Mouse (Mus musculus) lung, postnatal 0 days (tissue): ENCODE measurements around the gene Dzip1. TPM values are rescaled to one million over a fixed set of nuclear protein-coding genes. Genes with fewer than 3 reads are reported as not detected.

Source experiments
- ATAC-seq: fragments of 200-750 bp; cut with Nextera tagmentation; 2 replicates; pipeline ENCODE4 v1.8.0; 2017; ENCODE audit warnings: moderate library complexity
- DNase-seq: peaks from one replicate; pipeline ENCODE4 v3.0.0-alpha.2; 2016; ENCODE audit warnings: low spot score
- H3K27ac ChIP-seq: fragments of 300-500 bp; sonication (generic); 2 replicates; pipeline ENCODE4 v1.5.1; 2014; ENCODE audit warnings: antibody characterized with exemption, mild to moderate bottlenecking, low read length, mixed read lengths
- H3K27me3 ChIP-seq: fragments of 300-500 bp; sonication (generic); replicated peaks from 2 replicates; pipeline ENCODE4 v1.6.1; 2014; ENCODE audit warnings: low read length, mixed read lengths; ENCODE audit not compliant: insufficient read depth
- H3K36me3 ChIP-seq: fragments of 300-500 bp; sonication (generic); 2 replicates; pipeline ENCODE4 v1.6.1; 2014; ENCODE audit warnings: low read length, mixed read lengths; ENCODE audit not compliant: insufficient read depth
- H3K4me1 ChIP-seq: fragments of 300-500 bp; sonication (generic); 2 replicates; pipeline ENCODE4 v1.6.1; 2014; ENCODE audit warnings: antibody characterized with exemption, low read depth, low read length, mixed read lengths; ENCODE audit not compliant: insufficient read depth
- H3K4me2 ChIP-seq: fragments of 300-500 bp; sonication (generic); replicated peaks from 2 replicates; pipeline ENCODE4 v1.6.1; 2014; ENCODE audit warnings: low read depth, mild to moderate bottlenecking, low read length, moderate library complexity, mixed read lengths
- H3K4me3 ChIP-seq: fragments of 300-500 bp; sonication (generic); 2 replicates; pipeline ENCODE4 v1.5.1; 2014; ENCODE audit warnings: low read depth, low read length
- H3K9ac ChIP-seq: fragments of 300-500 bp; sonication (generic); replicated peaks from 2 replicates; pipeline ENCODE4 v1.6.1; 2014; ENCODE audit warnings: low read depth, mild to moderate bottlenecking
- H3K9me3 ChIP-seq: fragments of 300-500 bp; sonication (generic); 2 replicates; pipeline ENCODE4 v1.6.1; 2016; ENCODE audit warnings: low read length, mixed read lengths
- CTCF ChIP-seq: IDR thresholded peaks from 2 replicates; pipeline ENCODE4 v1.5.1; 2016; ENCODE audit warnings: antibody characterized with exemption, mild to moderate bottlenecking
- EP300 ChIP-seq: IDR thresholded peaks from 2 replicates; pipeline ENCODE4 v1.6.1; 2016; ENCODE audit warnings: antibody characterized with exemption, mild to moderate bottlenecking, control low read depth
- WGBS: fragments of 180-500 bp; shearing (Covaris S2); extraction: QIAGEN DNeasy Blood & Tissue Kit; methylation state at CpG from one replicate; pipeline ENCODE4 v1.1.7; 2014; 5-methylcytosine and 5-hydroxymethylcytosine counted together
- polyA plus RNA-seq: library from polyadenylated mRNA; unstranded; fragments of >200 nt; fragmentation: Nextera tagmentation; extraction: Ambion mirVana; gene quantifications from 2 replicates; pipeline ENCODE4 v1.2.1, GENCODE M21; 2015

Dzip1 gene
- polyA plus RNA-seq, 1 experiment from 2014 or later, result 4.0 TPM

DNA sequence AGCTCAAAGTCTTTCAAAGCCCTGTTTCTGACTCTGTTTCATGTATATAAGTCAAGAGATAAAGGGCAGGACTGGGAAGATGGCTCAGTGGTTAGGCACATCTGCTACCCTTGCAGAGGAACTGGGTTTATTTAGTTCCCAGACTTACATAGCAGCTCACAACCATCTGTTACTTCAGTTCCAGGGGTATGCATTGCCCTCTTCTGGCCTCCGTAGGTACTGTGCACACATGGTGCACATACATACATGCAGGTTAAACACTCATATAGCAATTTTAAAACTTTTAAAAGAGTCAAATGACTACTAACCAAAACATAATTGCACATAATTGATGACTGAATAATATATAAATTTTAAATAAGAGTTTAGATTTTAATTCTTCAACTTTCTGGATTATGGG, 24.3 kb downstream of the Dzip1 start:
- Histone ChIP-seq H3K27me3 (no peaks in the 10 kb centered on the region), H3K36me3 (no peaks in the 10 kb centered on the region), H3K27ac (no peak overlapping the region), H3K4me3 (no peak overlapping the region), H3K4me2 (no peak overlapping the region), H3K9ac (no peak overlapping the region), H3K9me3 (no peaks in the 10 kb centered on the region), H3K4me1 (no peaks in the 10 kb centered on the region; the same call in 1 of the 2 replicates)
- DNase-seq (no peak), ATAC-seq (no peak)
- TF ChIP-seq CTCF, result peak; percentile 30; the same call in 1 of the 2 replicates
- TF ChIP-seq EP300, result no peak
- whole genome bisulfite sequencing, result 97% methylated on average over 1 of the region's 1 CpGs

DNA sequence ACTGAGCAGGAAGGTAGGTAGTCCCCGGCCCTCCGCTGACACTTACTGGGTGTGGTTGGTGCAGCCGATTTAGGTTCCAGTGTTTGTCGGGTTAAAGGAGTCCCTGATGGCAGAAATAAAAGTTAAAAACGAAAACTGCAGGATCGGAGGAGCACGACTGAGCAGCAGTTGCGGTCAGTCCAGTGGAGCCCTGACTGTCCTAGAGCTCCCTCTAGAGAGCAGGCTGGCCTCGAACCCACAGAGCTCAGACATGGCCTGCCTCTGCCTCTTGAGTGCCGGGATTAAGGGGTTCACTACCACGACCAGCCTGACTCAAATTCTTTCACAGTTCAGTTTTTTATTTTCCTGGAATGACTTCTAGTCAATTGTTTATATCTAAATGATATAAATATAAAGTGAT, 25.3 kb downstream of the Dzip1 start:
- no peak for DNase-seq
- no peak overlapping the region for H3K9ac ChIP-seq
- no peak overlapping the region for H3K4me3 ChIP-seq
- TF ChIP-seq CTCF, result peak; percentile 43
- no peak for TF ChIP-seq EP300
- no peak overlapping the region for H3K4me2 ChIP-seq
- H3K9me3 ChIP-seq, result no peaks in the 10 kb centered on the region
- H3K4me1 ChIP-seq, result no peaks in the 10 kb centered on the region; the same call in 1 of the 2 replicates
- H3K27me3 ChIP-seq, result no peaks in the 10 kb centered on the region
- ATAC-seq, result no peak
- WGBS, result 74% methylated on average over 11 of the region's 11 CpGs
- no peaks in the 10 kb centered on the region for H3K36me3 ChIP-seq
- no peak overlapping the region for H3K27ac ChIP-seq

DNA sequence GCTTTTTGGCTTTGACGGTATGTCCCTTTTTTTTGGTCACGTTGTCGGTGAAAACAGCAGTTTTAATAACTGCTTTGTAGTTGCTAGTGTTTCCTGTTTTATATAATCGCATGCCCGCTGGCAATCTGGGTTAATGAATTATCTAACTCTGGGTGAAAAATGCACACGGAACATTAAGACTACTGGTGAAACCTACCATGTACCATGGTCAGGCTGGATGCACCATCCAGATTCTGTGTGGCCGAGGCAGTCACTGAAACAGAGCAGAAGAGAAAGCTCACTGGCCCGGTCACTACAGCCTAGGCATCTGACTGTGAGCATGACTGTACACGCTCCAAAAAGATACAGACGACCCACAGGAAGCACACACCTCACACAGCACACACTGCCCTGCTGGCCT, 29.6 kb downstream of the Dzip1 start:
- H3K9me3 ChIP-seq, result no peaks in the 10 kb centered on the region
- WGBS, result 82% methylated on average over 10 of the region's 10 CpGs
- H3K27ac ChIP-seq, result no peak overlapping the region
- no peak overlapping the region for H3K4me2 ChIP-seq
- no peak for DNase-seq
- no peak overlapping the region for H3K9ac ChIP-seq
- H3K4me3 ChIP-seq, result no peak overlapping the region
- no peaks in the 10 kb centered on the region for H3K36me3 ChIP-seq
- H3K27me3 ChIP-seq, result no peaks in the 10 kb centered on the region
- no peak for TF ChIP-seq CTCF
- TF ChIP-seq EP300, result no peak
- no peaks in the 10 kb centered on the region for H3K4me1 ChIP-seq
- no peak for ATAC-seq

DNA sequence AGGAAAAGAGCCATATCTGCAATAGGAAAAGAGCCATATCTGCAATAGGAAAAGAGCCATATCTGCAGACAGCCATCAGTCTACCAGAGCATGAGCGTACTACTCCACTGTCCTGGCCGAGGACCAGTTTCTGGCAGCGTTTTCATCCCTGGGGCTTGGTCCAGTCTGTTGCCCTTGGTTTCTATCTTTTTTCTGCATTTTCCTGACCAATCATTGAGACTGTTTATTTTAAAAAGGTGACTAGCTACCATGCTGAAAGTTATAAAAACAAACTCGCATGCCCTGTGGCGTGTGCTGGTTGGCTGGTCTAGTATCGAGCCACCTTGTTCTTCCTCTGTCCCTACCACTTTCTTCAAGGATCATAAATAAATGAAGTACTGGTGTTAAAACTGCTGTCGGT, 30.0 kb downstream of the Dzip1 start:
- no peak overlapping the region for H3K9ac ChIP-seq
- TF ChIP-seq EP300 (no peak), CTCF (no peak)
- WGBS, result 74% methylated on average over 7 of the region's 7 CpGs
- H3K4me1 ChIP-seq, result no peaks in the 10 kb centered on the region
- no peak overlapping the region for H3K4me3 ChIP-seq
- DNase-seq (no peak), ATAC-seq (no peak)
- H3K27ac ChIP-seq, result no peak overlapping the region
- no peak overlapping the region for H3K4me2 ChIP-seq
- H3K27me3 ChIP-seq, result no peaks in the 10 kb centered on the region
- H3K36me3 ChIP-seq, result no peaks in the 10 kb centered on the region
- no peaks in the 10 kb centered on the region for H3K9me3 ChIP-seq

DNA sequence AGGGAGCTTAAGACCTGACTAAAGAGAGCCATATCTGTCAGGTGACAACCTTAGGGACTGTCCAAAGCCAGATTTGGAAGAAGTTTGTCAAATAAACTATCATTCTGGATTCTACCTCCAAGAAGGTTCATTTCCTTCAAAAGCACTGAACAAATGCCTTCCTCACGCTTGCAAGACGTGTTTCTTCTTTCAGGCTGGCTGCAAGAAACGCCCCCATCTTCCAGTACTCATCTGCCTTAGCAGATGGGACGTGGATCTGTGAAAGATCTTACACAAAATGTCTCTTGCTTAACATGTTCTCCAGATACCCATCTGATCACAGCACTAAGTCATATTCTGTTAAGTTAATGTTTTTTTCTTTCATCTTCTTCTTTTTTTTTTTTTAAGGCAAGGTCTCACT, 35.2 kb downstream of the Dzip1 start:
- no peak for ATAC-seq
- 82% methylated on average over 4 of the region's 4 CpGs for WGBS
- no peaks in the 10 kb centered on the region for H3K9me3 ChIP-seq
- H3K9ac ChIP-seq, result no peak overlapping the region
- DNase-seq, result no peak
- H3K27ac ChIP-seq, result no peak overlapping the region
- no peak overlapping the region for H3K4me2 ChIP-seq
- H3K27me3 ChIP-seq, result no peaks in the 10 kb centered on the region
- H3K36me3 ChIP-seq, result no peaks in the 10 kb centered on the region
- no peaks in the 10 kb centered on the region for H3K4me1 ChIP-seq
- H3K4me3 ChIP-seq, result no peak overlapping the region
- TF ChIP-seq CTCF, result no peak
- no peak for TF ChIP-seq EP300

- H3K27ac ChIP-seq, result peak overlapping the region; percentile 39; the same call in 1 of the 2 replicates
- ATAC-seq (peak; percentile 91), DNase-seq (peak; percentile 90)
- H3K9me3 ChIP-seq, result no peaks in the 10 kb centered on the region
- H3K36me3 ChIP-seq, result no peaks in the 10 kb centered on the region
- no peak overlapping the region for H3K4me3 ChIP-seq
- 51% methylated on average over 7 of the region's 7 CpGs for WGBS
- H3K4me2 ChIP-seq, result no peak overlapping the region
- H3K9ac ChIP-seq, result no peak overlapping the region
- TF ChIP-seq EP300 (peak; percentile 97), CTCF (no peak)
- no peaks in the 10 kb centered on the region; the same call in 1 of the 2 replicates for H3K4me1 ChIP-seq
- H3K27me3 ChIP-seq, result no peaks in the 10 kb centered on the region
Measured at GRCm38 (mm10) chr14:118884250-118884556, 41.1 kb downstream of the Dzip1 start.
